Mouse (Mus musculus): ENCODE results near the gene Tgfb2. TPM values are rescaled to one million over a fixed set of nuclear protein-coding genes. Genes with fewer than 3 reads are reported as not detected.

The Tgfb2 gene
- polyA plus RNA-seq (2017; shearing (Covaris generic)): 0.10 TPM

DNA sequence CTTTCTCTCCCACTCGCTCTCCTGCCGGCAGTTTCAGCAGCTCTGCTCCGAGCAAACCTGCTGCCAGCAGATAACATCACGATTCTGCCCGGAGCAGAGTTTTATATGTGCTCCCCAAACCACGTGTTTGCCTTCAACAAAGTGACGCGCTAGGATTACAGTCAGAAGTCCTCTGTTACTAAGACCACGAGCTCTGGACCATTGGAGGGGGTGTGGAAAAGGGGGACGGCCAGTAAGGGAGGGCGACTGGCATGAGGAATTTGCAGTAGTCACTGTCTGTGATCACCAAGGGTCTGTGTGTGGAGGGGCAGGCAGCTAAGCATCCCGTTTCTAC, at the start of gene Tgfb2:
Gene Tgfb2, minus strand, starts transcription at position 75 of the 334 bp plus-strand sequence.

DNA sequence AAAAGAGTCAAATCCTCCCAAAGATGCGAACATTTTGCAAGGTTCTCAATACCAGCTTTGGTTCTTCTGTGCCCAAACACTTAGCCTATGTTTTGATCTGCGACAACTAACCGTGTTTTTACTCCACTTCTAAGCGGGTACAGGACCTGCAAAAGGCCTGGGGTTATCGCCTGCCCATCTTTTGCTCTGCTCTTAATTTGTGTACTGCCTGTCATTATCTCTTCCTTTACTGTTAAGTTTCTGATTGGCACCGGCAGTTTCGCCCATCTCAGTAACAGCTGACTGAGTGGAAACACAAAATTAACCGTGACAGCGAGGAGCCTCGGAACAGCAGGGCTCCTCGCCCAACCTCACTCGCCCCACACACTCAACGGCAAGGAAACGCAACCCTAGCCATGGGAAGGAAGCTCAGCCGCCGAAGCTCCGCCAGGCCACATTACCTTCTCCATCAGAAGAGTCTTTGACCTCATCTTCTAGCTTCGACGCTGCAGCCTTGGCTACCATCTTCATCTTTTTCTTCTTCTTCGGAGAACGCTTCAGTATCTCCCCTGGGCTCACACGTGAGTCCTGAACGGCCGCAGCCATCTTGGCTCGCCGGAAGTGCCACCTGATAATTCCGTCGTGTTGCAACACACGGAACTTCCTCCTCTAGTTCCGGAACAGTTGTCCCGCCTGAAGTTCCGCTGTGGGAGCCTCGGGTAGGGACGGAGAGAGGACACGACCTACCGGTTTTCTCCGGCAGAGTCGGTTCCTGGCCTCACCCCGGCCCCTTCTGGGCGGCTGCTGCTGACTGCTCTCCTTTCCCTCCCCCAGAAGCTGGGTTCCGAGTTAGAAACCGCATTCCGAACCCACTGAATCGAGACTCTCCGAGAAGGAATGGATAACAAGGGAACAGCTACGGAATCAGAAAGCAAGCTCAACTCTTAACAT, 43.2 kb upstream of the Tgfb2 start, which contains the start of gene Rrp15:
Gene Rrp15, minus strand, starts transcription at position 635 of the 930 bp plus-strand sequence.

Other genes starting within 250 kb of the Tgfb2 start
- 44.7 TPM for gene Rrp15, start 43.4 kb upstream of the Tgfb2 start, polyA plus RNA-seq (2017; shearing (Covaris generic))